Mouse (Mus musculus): Measurements from ENCODE around the gene St3gal3.

DNA sequence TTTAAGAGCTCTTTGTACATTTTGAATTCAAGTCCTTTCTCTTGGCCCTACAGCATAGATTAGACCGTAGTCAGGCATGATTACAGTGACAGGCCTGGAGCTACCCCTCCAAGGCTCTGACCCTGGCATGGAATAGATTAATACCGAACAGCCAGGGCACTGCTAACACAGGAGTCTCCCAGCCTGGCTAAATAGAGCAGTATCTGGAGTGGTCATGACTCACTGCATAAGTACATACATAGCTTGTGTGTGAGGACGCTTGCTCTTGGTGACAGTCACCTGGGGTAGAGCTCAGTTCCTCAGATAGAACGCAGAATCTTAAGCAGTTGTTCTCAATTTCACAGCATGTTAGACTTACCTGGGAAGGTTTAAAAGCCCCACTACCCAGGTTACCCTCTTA is 112.3 kb downstream of the St3gal3 start:
- TF ChIP-seq CTCF (IDR thresholded peaks at IDR 0.05; ENCODE audit: insufficient read depth, low read length) (no peak), POLR2A (IDR thresholded peaks at IDR 0.05; ENCODE audit: borderline replicate concordance, extremely low read depth, low read depth, low read length) (no peak)
